11 mouse cellular contexts compared by ENCODE assay signal in the genomic region with DNA sequence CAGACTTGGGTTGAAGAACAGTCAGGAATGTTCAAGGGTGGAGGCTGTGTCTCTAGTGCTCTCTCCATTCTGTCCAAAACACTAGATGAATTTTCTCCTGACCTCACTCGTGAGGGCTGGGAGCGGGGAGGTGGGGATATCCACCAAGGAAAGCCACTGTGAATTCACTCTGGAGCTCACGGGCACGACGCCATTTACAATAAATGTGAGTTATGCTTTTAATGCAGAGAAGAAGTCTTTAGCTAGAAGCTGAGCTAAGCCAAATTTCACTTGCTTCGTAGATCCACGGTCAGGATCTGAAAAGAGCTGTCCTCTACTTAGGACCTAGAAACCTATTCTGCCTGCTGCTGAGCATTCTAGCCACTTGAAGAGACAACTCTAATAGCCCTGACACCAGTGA. TPM values are rescaled to one million over a fixed set of nuclear protein-coding genes. Genes with fewer than 3 reads are reported as not detected.
A peak's percentile ranks its signal among the peaks of the same experiment; 100 is the strongest.
DNase-seq lines count a peak whose midpoint lies in the region; ATAC-seq lines count a peak whose summit lies in the region.
"Had no signal": no experiment of that assay in that cellular context is flagged by ENCODE, and none has a peak within 500 bp of the region (broad histone marks: within the 10 kb centered on the region; RNA-seq: fewer than 3 reads in every experiment).

No protein-coding gene starts in this region.

- H3K9ac ChIP-seq in heart, embryonic 12.5 days = no peak overlapping the region
- no peak overlapping the region for H3K9ac ChIP-seq in midbrain, embryonic 14.5 days (replicated peaks; ENCODE audit: low read length)
- H3K9ac ChIP-seq in midbrain, embryonic 13.5 days (replicated peaks) = no peak overlapping the region
- H3K9ac ChIP-seq in intestine, embryonic 15.5 days = no peak overlapping the region
- no peak overlapping the region for H3K9ac ChIP-seq in stomach, embryonic 14.5 days (replicated peaks; ENCODE audit: low read depth, low read length)

- H3K9me3 ChIP-seq in heart, embryonic 12.5 days (replicated peaks) = no peaks in the 10 kb centered on the region
- no peaks in the 10 kb centered on the region for H3K9me3 ChIP-seq in midbrain, embryonic 14.5 days (ENCODE audit: control insufficient read depth, low read length)
- no peaks in the 10 kb centered on the region for H3K9me3 ChIP-seq in midbrain, embryonic 13.5 days
- no peaks in the 10 kb centered on the region for H3K9me3 ChIP-seq in intestine, embryonic 15.5 days
- H3K9me3 ChIP-seq in stomach, embryonic 14.5 days (ENCODE audit: control insufficient read depth, low read depth, low read length) = no peaks in the 10 kb centered on the region

- peak; percentile 65 for DNase-seq in heart, adult 11 months
- DNase-seq in midbrain, embryonic 14.5 days = no peak
- no peak for DNase-seq in liver
- DNase-seq in ovary, postnatal 14 days (ENCODE audit: low spot score) = no peak
- DNase-seq: cerebellum, adult 9-10 months; kidney, postnatal 10 days; thymus, adult 2 months had no signal

- H3K4me3 ChIP-seq in heart, embryonic 12.5 days = no peak overlapping the region
- H3K4me3 ChIP-seq in midbrain, embryonic 14.5 days (replicated peaks; ENCODE audit: low read depth, low read length) = no peak overlapping the region
- no peak overlapping the region for H3K4me3 ChIP-seq in midbrain, embryonic 13.5 days (replicated peaks)
- peak overlapping the region; percentile 65 for H3K4me3 ChIP-seq in intestine, embryonic 15.5 days (replicated peaks)
- H3K4me3 ChIP-seq in stomach, embryonic 14.5 days (ENCODE audit: low read depth, low read length) = 0 out of 2 replicates have a peak overlapping the region, but pooled peaks have one; percentile 11

- H3K36me3 ChIP-seq in heart, embryonic 12.5 days = no peaks in the 10 kb centered on the region
- H3K36me3 ChIP-seq in midbrain, embryonic 14.5 days (ENCODE audit: control insufficient read depth, insufficient read depth, low read length) = no peaks in the 10 kb centered on the region
- no peaks in the 10 kb centered on the region for H3K36me3 ChIP-seq in midbrain, embryonic 13.5 days
- no peaks in the 10 kb centered on the region for H3K36me3 ChIP-seq in intestine, embryonic 15.5 days
- H3K36me3 ChIP-seq in stomach, embryonic 14.5 days (ENCODE audit: control insufficient read depth, insufficient read depth, low read length) = no peaks in the 10 kb centered on the region

- H3K4me1 ChIP-seq in heart, embryonic 12.5 days (replicated peaks) = peaks cover 14% of the 10 kb centered on the region; the same call in 1 of the 2 replicates
- H3K4me1 ChIP-seq in midbrain, embryonic 14.5 days (ENCODE audit: control insufficient read depth, insufficient read depth, low read length) = peaks cover 6% of the 10 kb centered on the region; the same call in 1 of the 2 replicates
- H3K4me1 ChIP-seq in midbrain, embryonic 13.5 days (replicated peaks) = peaks cover 17% of the 10 kb centered on the region
- H3K4me1 ChIP-seq in intestine, embryonic 15.5 days (replicated peaks) = peaks cover 8% of the 10 kb centered on the region
- no peaks in the 10 kb centered on the region for H3K4me1 ChIP-seq in stomach, embryonic 14.5 days (ENCODE audit: control insufficient read depth, insufficient read depth, low read length)

- peaks cover 72% of the 10 kb centered on the region for H3K27me3 ChIP-seq in heart, embryonic 12.5 days (replicated peaks)
- H3K27me3 ChIP-seq in midbrain, embryonic 14.5 days (ENCODE audit: control insufficient read depth, insufficient read depth, low read length) = peaks cover 41% of the 10 kb centered on the region
- peaks cover 61% of the 10 kb centered on the region for H3K27me3 ChIP-seq in midbrain, embryonic 13.5 days
- H3K27me3 ChIP-seq in intestine, embryonic 15.5 days (replicated peaks) = peaks cover 23% of the 10 kb centered on the region
- peaks cover 13% of the 10 kb centered on the region for H3K27me3 ChIP-seq in stomach, embryonic 14.5 days (ENCODE audit: control insufficient read depth, insufficient read depth, low read length)

- WGBS in heart, embryonic 12.5 days = 63% methylated on average over 7 of the region's 7 CpGs
- WGBS in midbrain, embryonic 14.5 days = 78% methylated on average over 7 of the region's 7 CpGs
- 73% methylated on average over 7 of the region's 7 CpGs for WGBS in midbrain, embryonic 13.5 days
- WGBS in intestine, embryonic 15.5 days = 28% methylated on average over 7 of the region's 7 CpGs
- 27% methylated on average over 7 of the region's 7 CpGs for WGBS in stomach, embryonic 14.5 days

- H3K4me2 ChIP-seq in heart, embryonic 12.5 days = no peak overlapping the region
- H3K4me2 ChIP-seq in midbrain, embryonic 14.5 days (ENCODE audit: low read length) = 0 out of 2 replicates have a peak overlapping the region, but pooled peaks have one; percentile 99
- H3K4me2 ChIP-seq in midbrain, embryonic 13.5 days (replicated peaks) = no peak overlapping the region
- H3K4me2 ChIP-seq in intestine, embryonic 15.5 days (replicated peaks) = peak overlapping the region; percentile 97
- peak overlapping the region; percentile 99 for H3K4me2 ChIP-seq in stomach, embryonic 14.5 days (replicated peaks; ENCODE audit: low read depth, low read length)

- H3K27ac ChIP-seq in heart, embryonic 12.5 days (ENCODE audit: poor library complexity, severe bottlenecking) = no peak overlapping the region
- H3K27ac ChIP-seq in midbrain, embryonic 14.5 days (replicated peaks; ENCODE audit: low read depth, low read length) = no peak overlapping the region
- H3K27ac ChIP-seq in midbrain, embryonic 13.5 days = no peak overlapping the region
- H3K27ac ChIP-seq in intestine, embryonic 15.5 days = no peak overlapping the region
- H3K27ac ChIP-seq in stomach, embryonic 14.5 days (ENCODE audit: low read length) = no peak overlapping the region

- ATAC-seq in heart, embryonic 12.5 days (ENCODE audit: insufficient number of reproducible peaks, low FRiP score) = no peak
- ATAC-seq in midbrain, embryonic 14.5 days (ENCODE audit: low FRiP score, low TSS enrichment) = no peak
- ATAC-seq in midbrain, embryonic 13.5 days = no peak
- ATAC-seq in intestine, embryonic 15.5 days = no peak
- ATAC-seq in stomach, embryonic 14.5 days (ENCODE audit: insufficient number of reproducible peaks, insufficient read depth, low FRiP score, low read depth) = no peak

RNA-seq across cellular contexts. Expression of a gene that starts 2.1 kb away (rescaled TPM):
- polyA plus RNA-seq in heart, embryonic 12.5 days (2016; fragmentation: Nextera tagmentation; extraction: Ambion mirVana) = 0.65 and 0.68 TPM in 2 replicates
- 1.3 and 2.1 TPM in 2 replicates for polyA plus RNA-seq in midbrain, embryonic 14.5 days (2014; fragmentation: Nextera tagmentation; extraction: Ambion mirVana)
- 1.0 and 1.1 TPM in 2 replicates for polyA plus RNA-seq in midbrain, embryonic 13.5 days (2015; fragmentation: Nextera tagmentation; extraction: Ambion mirVana)
- polyA plus RNA-seq in intestine, embryonic 15.5 days (2015; fragmentation: Nextera tagmentation; extraction: Ambion mirVana) = 10.5 and 12.0 TPM in 2 replicates
- 4.1 and 5.3 TPM in 2 replicates for polyA plus RNA-seq in stomach, embryonic 14.5 days (2014; fragmentation: Nextera tagmentation; extraction: Ambion mirVana)

Comparison
In these comparisons a context has a peak if more than half of its experiments do, and no peak if none do; other contexts are left out.
1. H3K4me2 ChIP-seq: peak in midbrain, embryonic 14.5 days (single experiment), intestine, embryonic 15.5 days (single experiment) and stomach, embryonic 14.5 days (single experiment); none in heart, embryonic 12.5 days (single experiment) and midbrain, embryonic 13.5 days (single experiment).
2. H3K4me3 ChIP-seq: peak in intestine, embryonic 15.5 days (single experiment) and stomach, embryonic 14.5 days (single experiment); none in heart, embryonic 12.5 days (single experiment), midbrain, embryonic 14.5 days (single experiment) and midbrain, embryonic 13.5 days (single experiment).